Mouse (Mus musculus) thymus, adult 2 months (tissue): ENCODE data around the gene Arhgap31.

ENCODE experiments used
- CTCF ChIP-seq: fragments of 200-500 bp; IDR thresholded peaks from 2 replicates; pipeline ENCODE4 v1.5.1; 2012; ENCODE audit warnings: mild to moderate bottlenecking, control low read depth, low read length, moderate library complexity, borderline replicate concordance; ENCODE audit not compliant: control insufficient read depth, poor library complexity, insufficient read depth; ENCODE audit errors: extremely low read depth
- POLR2A ChIP-seq: fragments of 200-500 bp; IDR thresholded peaks from 2 replicates; pipeline ENCODE4 v1.6.1; 2012; ENCODE audit warnings: mild to moderate bottlenecking, low read length, control low read depth, moderate library complexity; ENCODE audit not compliant: control insufficient read depth, poor library complexity, insufficient read depth; ENCODE audit errors: extremely low read depth

DNA sequence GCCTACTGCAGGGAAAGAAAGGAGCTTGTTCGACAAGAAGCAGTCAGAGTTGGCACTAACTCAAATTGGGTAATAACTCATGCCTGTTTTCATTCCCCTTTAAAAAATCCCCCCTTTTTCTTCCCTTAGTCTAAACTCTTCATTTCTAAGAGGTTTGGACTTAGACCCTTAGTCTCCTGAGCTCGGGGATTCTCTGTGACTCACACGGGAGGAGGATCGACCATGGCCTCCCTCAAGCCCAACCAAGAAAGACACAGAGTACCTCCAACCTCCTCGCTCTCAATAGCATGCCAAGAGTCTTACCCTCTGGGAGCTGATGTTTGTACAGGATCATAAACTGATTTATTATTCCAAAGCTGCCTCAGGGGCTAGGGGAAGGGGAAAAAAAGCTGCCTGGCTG is 100.4 kb downstream of the Arhgap31 start:
- TF ChIP-seq CTCF (no peak), POLR2A (no peak)
